Mouse (Mus musculus) layer of hippocampus, postnatal 10 days (tissue): ENCODE measurements around the gene Tnrc18. TPM values are rescaled to one million over a fixed set of nuclear protein-coding genes. Genes with fewer than 3 reads are reported as not detected.

ENCODE experiments used
- DNase-seq, 2 experiments: peaks; one replicate each; pipeline ENCODE4 v3.0.0; 2021; ENCODE audit warnings: low spot score in 2 of 2
- total RNA-seq, 2 experiments: library from RNA; stranded (reverse); gene quantifications; 2 replicates each; pipeline ENCODE4 v1.2.3; 2021

Gene Tnrc18
- total RNA-seq, 2 experiments from 2014 or later = 197 to 220 TPM

- DNase-seq = peak; percentile 77 to 82
These were observed 5.9 kb upstream of the Tnrc18 start for GRCm38 (mm10) chr5:142823096-142824062.

GRCm38 (mm10) chr5:142822286-142823095 lies 5.0 kb upstream of the Tnrc18 start:
- peak in 1 of 2 experiments; percentile 52 for DNase-seq

GRCm38 (mm10) chr5:142821974-142822285 lies 4.5 kb upstream of the Tnrc18 start:
- no peak for DNase-seq

GRCm38 (mm10) chr5:142821266-142821973 lies 4.0 kb upstream of the Tnrc18 start:
- DNase-seq = peak; percentile 78 to 85

GRCm38 (mm10) chr5:142820276-142821265 lies 3.1 kb upstream of the Tnrc18 start:
- DNase-seq = peak; percentile 79 to 84

- DNase-seq = peak; percentile 70 to 78
These were observed 2.2 kb upstream of the Tnrc18 start for GRCm38 (mm10) chr5:142819385-142820275.

- DNase-seq = peak; percentile 71 to 76
These were observed 1.2 kb upstream of the Tnrc18 start for GRCm38 (mm10) chr5:142818435-142819360.

GRCm38 (mm10) chr5:142816811-142817523 lies 495 bp downstream of the Tnrc18 start:
- DNase-seq = peak; percentile 76 to 83

GRCm38 (mm10) chr5:142816031-142816810 lies 1.2 kb downstream of the Tnrc18 start:
- peak; percentile 49 to 54 for DNase-seq

- peak in 1 of 2 experiments; percentile 50 for DNase-seq
These were observed 2.0 kb downstream of the Tnrc18 start for GRCm38 (mm10) chr5:142815421-142816001.

- peak; percentile 42 to 56 for DNase-seq
These were observed 2.6 kb downstream of the Tnrc18 start for GRCm38 (mm10) chr5:142814711-142815420.

GRCm38 (mm10) chr5:142814161-142814651 lies 3.3 kb downstream of the Tnrc18 start:
- peak; percentile 48 to 65 for DNase-seq

GRCm38 (mm10) chr5:142813722-142814111 lies 3.7 kb downstream of the Tnrc18 start:
- peak in 1 of 2 experiments; percentile 44 for DNase-seq

- DNase-seq = peak; percentile 49 to 56
These were observed 4.3 kb downstream of the Tnrc18 start for GRCm38 (mm10) chr5:142812976-142813721.

GRCm38 (mm10) chr5:142812621-142812975 lies 4.9 kb downstream of the Tnrc18 start:
- no peak for DNase-seq
